Mouse (Mus musculus) olfactory bulb, adult 2 months (tissue): ENCODE data around the gene A930017K11Rik.

Experiments
- CTCF ChIP-seq: fragments of 200-500 bp; IDR thresholded peaks from 2 replicates; pipeline ENCODE4 v1.5.1; 2012; ENCODE audit warnings: low read depth, mild to moderate bottlenecking, low read length, moderate library complexity; ENCODE audit not compliant: insufficient read depth
- POLR2A ChIP-seq: fragments of 200-500 bp; IDR thresholded peaks from 2 replicates; pipeline ENCODE4 v1.6.1; 2012; ENCODE audit warnings: mild to moderate bottlenecking, low read depth, low read length, moderate library complexity; ENCODE audit not compliant: insufficient read depth

- TF ChIP-seq CTCF (no peak), POLR2A (no peak)
These were observed 38.0 kb upstream of the A930017K11Rik start for GRCm38 (mm10) chr17:25990331-25990730.
